Mouse (Mus musculus): ENCODE data around the gene Kctd21.

The Kctd21 gene

DNA sequence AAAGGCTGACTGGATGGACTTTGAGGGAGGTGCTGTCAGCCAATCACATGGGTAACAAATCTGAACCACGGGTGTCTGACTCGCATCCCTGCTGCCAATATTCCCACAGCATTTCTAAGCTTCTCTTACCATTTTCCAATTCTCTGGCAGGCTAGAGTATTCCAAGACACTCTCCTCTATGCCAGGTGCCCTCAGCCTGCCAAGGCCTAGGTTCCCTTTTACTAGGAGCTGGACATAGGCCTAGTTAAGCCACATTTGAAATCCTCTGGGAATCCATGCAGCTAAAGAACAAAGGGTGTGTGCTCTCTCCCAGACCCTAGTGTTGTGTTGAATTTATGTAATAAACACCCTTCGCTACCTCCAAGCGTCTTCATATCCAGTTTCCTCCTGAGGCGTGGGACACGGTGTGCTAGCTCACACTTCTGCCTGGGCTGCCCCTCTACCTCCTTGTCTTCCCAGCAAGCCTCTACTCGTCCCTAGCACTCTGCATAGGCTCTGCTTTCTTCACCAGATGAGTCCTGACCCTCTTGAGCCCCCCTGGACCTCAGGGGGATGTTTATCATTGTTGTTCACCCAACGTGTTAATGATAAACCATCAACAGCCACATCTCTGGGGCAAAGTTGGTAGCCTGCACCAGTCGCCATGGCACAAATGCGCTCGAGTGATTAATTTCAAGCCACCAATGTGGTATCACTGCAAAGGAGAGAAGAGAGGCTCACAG, 19.8 kb downstream of the Kctd21 start:
- TF ChIP-seq GATA4 (IDR thresholded peaks at IDR 0.05; ENCODE audit: insufficient replicate concordance, low read length): no peak

GRCm38 (mm10) chr7:97353356-97353755, 21.2 kb downstream of the Kctd21 start:
- no peak for TF ChIP-seq GATA4 (IDR thresholded peaks at IDR 0.05; ENCODE audit: insufficient replicate concordance, low read length)

GRCm38 (mm10) chr7:97355068-97355841, 23.1 kb downstream of the Kctd21 start:
- TF ChIP-seq GATA4 (IDR thresholded peaks at IDR 0.05; ENCODE audit: insufficient replicate concordance, low read length): no peak

- TF ChIP-seq GATA4 (IDR thresholded peaks at IDR 0.05; ENCODE audit: insufficient replicate concordance, low read length): no peak
Measured at GRCm38 (mm10) chr7:97356253-97356652, 24.1 kb downstream of the Kctd21 start.

GRCm38 (mm10) chr7:97356875-97357276, 24.7 kb downstream of the Kctd21 start:
- no peak for TF ChIP-seq GATA4 (IDR thresholded peaks at IDR 0.05; ENCODE audit: insufficient replicate concordance, low read length)

GRCm38 (mm10) chr7:97357840-97358239, 25.7 kb downstream of the Kctd21 start:
- TF ChIP-seq GATA4 (IDR thresholded peaks at IDR 0.05; ENCODE audit: insufficient replicate concordance, low read length): no peak

GRCm38 (mm10) chr7:97358347-97358746, 26.2 kb downstream of the Kctd21 start:
- TF ChIP-seq GATA4 (IDR thresholded peaks at IDR 0.05; ENCODE audit: insufficient replicate concordance, low read length): no peak

DNA sequence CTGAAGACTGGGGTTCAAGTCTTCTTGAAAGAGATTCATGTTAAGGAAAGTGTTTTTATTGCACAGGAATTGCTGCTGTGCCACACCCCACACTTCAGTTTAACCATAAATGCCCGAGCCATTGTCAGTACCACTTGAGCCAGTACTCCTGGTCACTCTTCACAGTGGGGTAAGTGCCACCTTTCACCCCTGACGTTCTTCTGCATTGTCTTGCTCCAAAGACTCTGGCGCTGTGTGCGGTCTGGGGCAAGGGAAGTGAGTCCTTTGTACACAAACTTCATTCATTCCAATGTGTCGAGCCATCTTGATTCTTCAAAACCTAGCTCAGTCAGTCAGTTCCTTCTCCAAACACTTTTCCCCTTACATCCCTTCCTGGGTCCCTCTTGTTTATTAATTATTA, 28.0 kb downstream of the Kctd21 start:
- TF ChIP-seq GATA4 (IDR thresholded peaks at IDR 0.05; ENCODE audit: insufficient replicate concordance, low read length): no peak

DNA sequence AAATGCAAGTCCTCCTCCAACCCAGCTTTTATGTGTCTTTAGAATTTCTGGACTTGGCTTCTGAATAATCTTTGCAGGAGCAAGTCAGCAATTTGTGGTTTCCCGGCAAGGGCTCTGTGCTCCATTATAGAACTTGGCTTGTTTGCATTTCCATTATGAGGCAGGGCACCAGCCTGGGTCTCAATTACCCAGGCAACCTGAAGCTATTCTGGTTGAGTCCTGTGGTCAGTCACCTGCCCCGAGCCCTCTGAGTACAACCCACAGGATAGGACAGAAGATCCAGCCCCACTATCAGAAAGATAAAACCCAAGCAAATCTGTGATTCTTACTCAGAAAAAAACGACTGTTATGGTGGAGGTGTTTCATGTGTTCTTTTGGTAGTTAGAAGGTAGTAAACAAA, 28.8 kb downstream of the Kctd21 start:
- TF ChIP-seq GATA4 (IDR thresholded peaks at IDR 0.05; ENCODE audit: insufficient replicate concordance, low read length): no peak

DNA sequence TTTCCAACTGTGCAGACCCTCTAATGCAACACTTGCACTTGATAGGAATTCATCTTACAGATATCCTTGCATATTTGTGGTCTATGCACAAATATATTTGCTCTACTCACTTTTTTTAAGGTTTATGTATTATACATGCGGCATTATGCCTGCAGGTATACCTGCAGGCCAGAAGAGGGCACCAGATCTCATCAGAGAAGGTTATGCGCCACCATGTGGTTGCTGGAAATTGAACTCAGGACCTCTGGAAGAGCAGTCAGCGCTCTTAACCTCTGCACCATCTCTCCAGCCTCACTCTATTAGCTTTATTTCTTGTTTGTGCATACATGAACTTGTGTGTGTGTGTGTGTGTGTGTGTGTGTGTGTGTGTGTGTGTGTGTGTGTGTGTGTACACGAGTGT, 29.3 kb downstream of the Kctd21 start:
- TF ChIP-seq GATA4 (IDR thresholded peaks at IDR 0.05; ENCODE audit: insufficient replicate concordance, low read length): no peak

GRCm38 (mm10) chr7:97365887-97366286, 33.8 kb downstream of the Kctd21 start:
- no peak for TF ChIP-seq GATA4 (IDR thresholded peaks at IDR 0.05; ENCODE audit: insufficient replicate concordance, low read length)

GRCm38 (mm10) chr7:97375101-97375500, 43.0 kb downstream of the Kctd21 start:
- TF ChIP-seq GATA4 (IDR thresholded peaks at IDR 0.05; ENCODE audit: insufficient replicate concordance, low read length): no peak

- no peak for TF ChIP-seq GATA4 (IDR thresholded peaks at IDR 0.05; ENCODE audit: insufficient replicate concordance, low read length)
Measured at GRCm38 (mm10) chr7:97375906-97376305, 43.8 kb downstream of the Kctd21 start.

- TF ChIP-seq GATA4 (IDR thresholded peaks at IDR 0.05; ENCODE audit: insufficient replicate concordance, low read length): no peak
Measured at GRCm38 (mm10) chr7:97379304-97379703, 47.2 kb downstream of the Kctd21 start.

- TF ChIP-seq GATA4 (IDR thresholded peaks at IDR 0.05; ENCODE audit: insufficient replicate concordance, low read length): no peak
Measured at GRCm38 (mm10) chr7:97380500-97381123, 48.5 kb downstream of the Kctd21 start.

DNA sequence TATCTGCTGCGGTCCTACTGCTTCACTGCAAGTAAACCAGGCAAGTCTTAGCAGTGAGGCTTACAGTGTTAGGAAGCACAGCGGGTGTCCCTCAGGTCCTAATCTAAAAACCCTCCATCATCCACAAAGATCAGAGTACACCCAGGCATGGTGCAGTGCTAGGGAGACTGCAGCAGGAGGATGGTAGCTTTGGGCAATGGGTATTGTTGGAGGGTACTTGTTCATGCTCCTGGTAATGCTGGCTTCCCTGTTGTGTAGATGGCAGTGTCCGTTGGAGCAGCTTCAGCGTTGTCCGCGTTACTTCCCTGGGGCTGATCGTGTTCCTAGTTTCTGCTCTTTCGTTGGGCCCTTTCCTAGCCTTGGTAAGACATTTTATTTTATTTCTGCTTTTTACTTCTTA, 50.5 kb downstream of the Kctd21 start:
- TF ChIP-seq GATA4 (IDR thresholded peaks at IDR 0.05; ENCODE audit: insufficient replicate concordance, low read length): no peak

All from liver, adult (tissue).